Mouse (Mus musculus): ENCODE data around the gene Vmn1r33.
"Not testable (repeated sequence)": the region's sequence is repeated elsewhere in the genome, so short reads cannot be mapped to it uniquely, and the experiment has no call there.

The Vmn1r33 gene

DNA sequence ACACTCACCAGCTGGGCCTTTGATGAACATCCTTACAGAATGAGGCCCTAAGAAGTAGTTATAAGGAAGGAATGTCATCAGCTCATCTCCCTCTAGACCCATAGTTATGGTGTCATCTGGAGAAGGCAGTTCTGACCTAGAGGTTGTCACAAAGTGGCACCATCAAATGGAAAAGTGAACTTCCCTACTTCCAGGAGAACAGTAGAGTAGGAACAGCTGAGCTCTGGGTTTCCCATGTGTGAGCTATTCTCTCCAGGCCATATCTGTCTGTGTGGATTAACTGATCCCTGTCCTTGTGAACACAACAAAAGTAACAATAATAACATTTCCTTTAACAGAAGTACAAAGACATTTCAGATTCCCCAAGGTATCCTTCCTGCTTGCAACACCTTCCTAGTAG is at the start of gene Vmn1r33:
TSS of gene Vmn1r33 (minus strand) at position 101 of the 400 bp plus-strand sequence.
- not testable (repeated sequence) for DNase-seq (ENCODE audit: extremely low read depth, low read depth, low spot score)

DNA sequence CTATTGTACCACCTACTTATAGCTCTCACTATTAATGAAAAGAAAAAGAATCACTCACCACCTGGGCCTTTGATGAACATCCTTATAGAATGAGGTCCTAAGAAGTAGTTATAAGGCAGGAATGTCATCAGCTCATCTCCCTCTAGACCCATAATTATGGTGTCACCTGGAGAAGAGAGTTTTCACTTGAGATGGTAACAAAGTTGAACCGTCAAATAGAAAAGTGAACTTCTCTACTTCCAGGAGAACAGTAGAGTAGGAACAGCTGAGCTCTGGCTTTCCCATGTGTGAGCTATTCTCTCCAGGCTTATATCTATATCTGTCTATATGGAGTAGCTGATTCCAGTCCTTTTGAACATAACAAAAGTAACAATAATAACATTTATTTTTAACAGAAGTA is 25.7 kb upstream of the Vmn1r33 start, which contains the start of gene Vmn1r34:
TSS of gene Vmn1r34 (minus strand) at position 101 of the 400 bp plus-strand sequence.
- DNase-seq (ENCODE audit: extremely low read depth, low read depth, low spot score) = no peak

DNA sequence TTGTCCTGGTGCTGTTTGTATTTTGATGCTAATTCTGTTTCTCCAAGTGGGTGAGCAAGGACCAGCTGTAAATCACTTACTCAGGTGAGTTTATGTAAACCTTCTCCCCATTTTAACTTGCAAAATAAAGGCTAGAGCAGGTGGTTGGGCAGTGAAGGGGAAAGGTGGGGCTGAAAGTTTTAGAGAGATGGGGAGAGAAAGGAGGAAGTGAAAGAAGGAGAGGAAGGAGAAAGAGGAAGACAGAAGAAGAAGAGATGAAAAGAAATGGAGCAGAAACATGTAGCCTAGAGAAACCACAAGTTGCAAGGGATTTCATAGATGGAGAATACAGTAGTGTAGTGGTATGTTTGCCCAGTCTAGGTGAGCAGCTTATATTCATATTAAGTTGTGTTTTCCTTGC is 22.3 kb downstream of the Vmn1r33 start:
- DNase-seq (ENCODE audit: extremely low read depth, low read depth, low spot score) = no peak

Data from fat pad, adult 2 months (tissue).